Mouse (Mus musculus) MEL (cell line): ENCODE measurements at regions not wholly inside any gene's neighbourhood (a gene's known extent, or its start where the extent isn't known, plus 50 kb on each side); places are given as distances from the start of the nearest gene placed in this dataset.

Experiments
- CHD1 ChIP-seq: IDR thresholded peaks from 2 replicates; pipeline ENCODE4 v1.6.1; 2012; ENCODE audit warnings: low read depth, mild to moderate bottlenecking, inconsistent platforms, low read length, improper control_type of control experiment
- CTCF ChIP-seq, 3 experiments: IDR thresholded peaks in 2 of 3; conservative IDR thresholded peaks in 1 of 3; 2 replicates each; pipeline ENCODE4 v1.5.1; 2011 to 2012; ENCODE audit warnings: low read length in 3 of 3, low read depth in 2 of 3, mild to moderate bottlenecking in 2 of 3, improper control_type of control experiment in 1 of 3, inconsistent platforms in 1 of 3, mixed read lengths in 1 of 3, moderate library complexity in 1 of 3; ENCODE audit not compliant: control insufficient read depth in 1 of 3, insufficient read depth in 1 of 3, poor library complexity in 1 of 3, severe bottlenecking in 1 of 3
- E2F4 ChIP-seq: IDR thresholded peaks from 2 replicates; pipeline ENCODE4 v1.6.1; 2011; ENCODE audit warnings: low read depth, low read length, improper control_type of control experiment, borderline replicate concordance
- HCFC1 ChIP-seq: IDR thresholded peaks from 2 replicates; pipeline ENCODE4 v1.6.1; 2012; ENCODE audit warnings: low read depth, mild to moderate bottlenecking, inconsistent platforms, low read length, improper control_type of control experiment, moderate library complexity
- MAFK ChIP-seq: IDR thresholded peaks from 2 replicates; pipeline ENCODE4 v1.6.1; 2011; ENCODE audit warnings: low read depth, mild to moderate bottlenecking, low read length, improper control_type of control experiment, borderline replicate concordance
- MAZ ChIP-seq: IDR thresholded peaks from 2 replicates; pipeline ENCODE4 v1.6.1; 2012; ENCODE audit warnings: low read depth, mild to moderate bottlenecking, inconsistent platforms, low read length, improper control_type of control experiment
- MXI1 ChIP-seq: IDR thresholded peaks from 2 replicates; pipeline ENCODE4 v1.6.1; 2011; ENCODE audit warnings: mild to moderate bottlenecking, low read depth, low read length, improper control_type of control experiment
- POLR2A ChIP-seq, 2 experiments: IDR thresholded peaks; 2 replicates each; pipeline ENCODE4 v1.6.1; 2011 to 2012; ENCODE audit warnings: low read length in 2 of 2, mild to moderate bottlenecking in 2 of 2, control low read depth in 1 of 2, improper control_type of control experiment in 1 of 2, low read depth in 1 of 2, moderate library complexity in 1 of 2; ENCODE audit not compliant: control insufficient read depth in 1 of 2, insufficient read depth in 1 of 2, poor library complexity in 1 of 2
- POLR2AphosphoS5 ChIP-seq: IDR thresholded peaks from 2 replicates; pipeline ENCODE4 v1.6.1; 2012; ENCODE audit warnings: low read depth, borderline replicate concordance, mild to moderate bottlenecking, inconsistent platforms, low read length, moderate library complexity, mixed read lengths
- TBP ChIP-seq: IDR thresholded peaks from 2 replicates; pipeline ENCODE4 v1.8.0; 2011; ENCODE audit warnings: low read depth, low read length, improper control_type of control experiment
- ZC3H11A ChIP-seq: IDR thresholded peaks from 2 replicates; pipeline ENCODE4 v1.6.1; 2012; ENCODE audit warnings: low read depth, mild to moderate bottlenecking, inconsistent platforms, low read length, improper control_type of control experiment
- ZNF384 ChIP-seq: IDR thresholded peaks from 2 replicates; pipeline ENCODE4 v1.6.1; 2012; ENCODE audit warnings: low read depth, mild to moderate bottlenecking, inconsistent platforms, low read length, improper control_type of control experiment

DNA sequence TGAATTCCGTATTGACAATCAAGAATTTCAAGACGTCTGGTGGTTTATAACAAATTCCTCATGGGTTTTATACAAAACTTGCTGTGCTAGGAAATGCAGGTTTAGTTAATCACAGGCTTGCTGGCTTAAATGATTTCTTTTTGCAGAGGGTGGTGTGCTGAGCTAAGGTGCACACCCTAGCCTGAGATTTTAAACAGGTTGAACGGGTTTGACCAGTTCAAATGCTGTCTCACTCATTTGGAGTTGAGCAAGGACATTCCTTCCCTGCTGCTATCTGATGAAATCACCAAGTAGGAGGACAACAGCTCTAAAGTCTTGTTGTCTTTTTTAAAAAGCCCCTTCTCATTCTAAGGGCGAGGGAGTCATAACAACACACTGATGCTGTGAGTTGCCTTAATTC is 128.6 kb upstream of the Fam83b start:
- no peak for TF ChIP-seq CTCF (IDR thresholded peaks at IDR 0.05 in 2 of 3, conservative IDR thresholded peaks at IDR 0.05 in 1 of 3; ENCODE audit: control insufficient read depth in 1 of 3, insufficient read depth in 1 of 3, low read depth in 2 of 3, low read length in 3 of 3, poor library complexity in 1 of 3, severe bottlenecking in 1 of 3)
- no peak for TF ChIP-seq POLR2A (IDR thresholded peaks at IDR 0.05; ENCODE audit: control insufficient read depth in 1 of 2, insufficient read depth in 1 of 2, low read depth in 1 of 2, low read length in 2 of 2, poor library complexity in 1 of 2)
- TF ChIP-seq CHD1: no peak
- no peak for TF ChIP-seq POLR2AphosphoS5
- no peak for TF ChIP-seq ZC3H11A
- TF ChIP-seq ZNF384: no peak
- TF ChIP-seq TBP: no peak
- no peak for TF ChIP-seq MAFK
- TF ChIP-seq E2F4: no peak
- TF ChIP-seq HCFC1: no peak
- no peak for TF ChIP-seq MXI1
- TF ChIP-seq MAZ: no peak
